11 mouse cellular contexts compared by ENCODE assay signal in the genomic region with DNA sequence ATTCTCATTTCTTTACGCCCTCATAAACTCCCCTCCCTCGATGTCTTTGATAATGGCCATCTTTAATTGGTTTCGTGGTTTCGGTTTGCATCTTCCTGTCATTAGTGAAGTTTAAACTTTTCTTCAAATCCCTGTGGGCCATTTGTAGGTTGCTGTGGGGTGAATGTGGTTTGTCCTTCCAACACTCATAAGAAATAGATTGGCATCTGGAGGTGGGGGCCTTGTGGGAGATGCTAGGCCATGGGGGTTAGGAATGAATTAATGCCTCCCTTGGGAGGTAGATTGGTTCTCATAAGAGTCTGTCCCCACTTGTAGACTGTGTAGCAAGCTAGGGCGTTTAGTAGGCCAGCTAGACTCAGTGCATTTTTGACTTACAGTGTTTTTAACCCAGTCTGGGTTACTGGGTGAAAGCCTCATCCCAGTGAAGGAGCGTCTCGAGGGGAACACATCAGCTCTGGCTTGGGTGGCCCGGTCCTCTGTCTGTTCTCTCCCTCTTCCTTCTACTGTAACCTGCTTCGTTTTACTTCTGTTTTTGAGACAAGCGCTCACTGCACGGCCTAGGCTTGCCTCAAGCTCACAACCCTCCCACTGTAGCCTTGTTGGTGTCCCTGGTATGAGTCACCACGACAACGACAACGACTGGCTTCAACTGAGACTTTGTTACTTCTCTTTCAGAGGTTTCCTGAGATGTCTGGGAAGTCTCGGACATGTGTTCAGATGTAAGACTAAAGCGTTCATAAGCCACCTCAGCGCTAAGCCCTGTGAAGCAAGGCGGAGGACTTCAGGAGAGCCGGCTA. TPM values are rescaled to one million over a fixed set of nuclear protein-coding genes. Genes with fewer than 3 reads are reported as not detected.
DNase-seq lines count a peak whose midpoint lies in the region; ATAC-seq and TF ChIP-seq lines count a peak whose summit lies in the region.
"Had no signal": no experiment of that assay in that cellular context is flagged by ENCODE, and none has a peak within 500 bp of the region (broad histone marks: within the 10 kb centered on the region; RNA-seq: fewer than 3 reads in every experiment).

No protein-coding gene starts in this region.

- H3K27ac ChIP-seq in kidney, adult 2 months (ENCODE audit: insufficient read depth, low read depth, low read length): no peak overlapping the region
- no peak overlapping the region for H3K27ac ChIP-seq in heart, embryonic 12.5 days (ENCODE audit: poor library complexity, severe bottlenecking)

- no peak overlapping the region for H3K4me2 ChIP-seq in heart, embryonic 12.5 days

- no peaks in the 10 kb centered on the region for H3K4me1 ChIP-seq in kidney, adult 2 months (ENCODE audit: control insufficient read depth, insufficient read depth, low read length)
- H3K4me1 ChIP-seq in heart, embryonic 12.5 days (replicated peaks): no peaks in the 10 kb centered on the region

- H3K4me3 ChIP-seq in kidney, adult 2 months (ENCODE audit: insufficient read depth, low read depth, low read length): no peak overlapping the region
- no peak overlapping the region for H3K4me3 ChIP-seq in heart, embryonic 12.5 days

- no peaks in the 10 kb centered on the region for H3K36me3 ChIP-seq in kidney, adult 2 months (ENCODE audit: control insufficient read depth, insufficient read depth, low read length)
- H3K36me3 ChIP-seq in heart, embryonic 12.5 days: no peaks in the 10 kb centered on the region

- TF ChIP-seq POLR2A in kidney, adult 2 months (IDR thresholded peaks at IDR 0.05; ENCODE audit: low read depth, low read length): no peak

- H3K9me3 ChIP-seq in heart, embryonic 12.5 days (replicated peaks): peaks cover 8% of the 10 kb centered on the region

- peak; percentile 38 for DNase-seq in kidney, adult 2 months
- no peak for DNase-seq in kidney, postnatal 25 days
- peak; percentile 84 for DNase-seq in A20 (ENCODE audit: low read depth, low spot score)
- DNase-seq in c-Kit-positive CD71-negative TER-119-negative erythroid progenitor cells, embryonic 14.5 days (ENCODE audit: low read depth): peak; percentile 72
- peak; percentile 69 for DNase-seq in monocyte, adult 2 months (ENCODE audit: low read depth in 1 of 2, low spot score in 2 of 2)
- no peak for DNase-seq in gastrocnemius, postnatal 25 days
- DNase-seq: cerebellum, postnatal 36 days; kidney, adult 18-20 months had no signal

- 78% methylated on average over 19 of the region's 19 CpGs for WGBS in kidney, adult 2 months
- WGBS in heart, embryonic 12.5 days: 73% methylated on average over 19 of the region's 19 CpGs

- TF ChIP-seq CTCF in kidney, adult 2 months (conservative IDR thresholded peaks at IDR 0.05; ENCODE audit: insufficient read depth, insufficient read length, low read depth, low read length): no peak

- no peaks in the 10 kb centered on the region for H3K27me3 ChIP-seq in kidney, adult 2 months (replicated peaks; ENCODE audit: control insufficient read depth, insufficient read depth, low read length)
- 0 out of 2 replicates have a peak, but pooled peaks cover 4% of the 10 kb centered on the region for H3K27me3 ChIP-seq in heart, embryonic 12.5 days (replicated peaks)

- no peak for ATAC-seq in heart, embryonic 12.5 days (ENCODE audit: insufficient number of reproducible peaks, low FRiP score)
- no peak for ATAC-seq in cerebellum, adult (ENCODE audit: insufficient number of reproducible peaks, low FRiP score, low TSS enrichment)
- ATAC-seq: forebrain, embryonic 14.5 days had no signal

- no peak overlapping the region for H3K9ac ChIP-seq in heart, embryonic 12.5 days

RNA-seq across cellular contexts. Expression of a gene that starts 12.6 kb away (rescaled TPM):
- polyA plus RNA-seq in kidney, adult 2 months (2012; rRNA removed): 7.4 and 9.9 TPM in 2 replicates
- under 1 TPM; 0.51 to 0.88 TPM for total RNA-seq in gastrocnemius, postnatal 25 days (2021)
- 2.4 and 2.6 TPM in 2 replicates for polyA plus RNA-seq in heart, embryonic 12.5 days (2016; fragmentation: Nextera tagmentation; extraction: Ambion mirVana)

RNA-seq across cellular contexts. Expression of a gene that starts 17.4 kb away (rescaled TPM):
- 12.6 and 15.3 TPM in 2 replicates for polyA plus RNA-seq in kidney, adult 2 months (2012; rRNA removed)
- 10 to 100 TPM; 19.7 to 21.6 TPM for total RNA-seq in gastrocnemius, postnatal 25 days (2021)
- polyA plus RNA-seq in heart, embryonic 12.5 days (2016; fragmentation: Nextera tagmentation; extraction: Ambion mirVana): 46.0 and 53.3 TPM in 2 replicates

RNA-seq across cellular contexts. Expression of a gene that starts 45.6 kb away (rescaled TPM):
- 3.3 and 4.5 TPM in 2 replicates for polyA plus RNA-seq in kidney, adult 2 months (2012; rRNA removed)
- 10 to 100 TPM in 1 of 2 experiments, 1 to 10 TPM in 1; 5.4 to 10.5 TPM for total RNA-seq in gastrocnemius, postnatal 25 days (2021)
- polyA plus RNA-seq in heart, embryonic 12.5 days (2016; fragmentation: Nextera tagmentation; extraction: Ambion mirVana): 15.1 and 15.3 TPM in 2 replicates

Comparison
In these comparisons a context has a peak if more than half of its experiments do, and no peak if none do; other contexts are left out.
1. DNase-seq: peak in kidney, adult 2 months (single experiment), A20 (single experiment), c-Kit-positive CD71-negative TER-119-negative erythroid progenitor cells, embryonic 14.5 days (single experiment) and monocyte, adult 2 months (2 of 2); none in kidney, postnatal 25 days (0 of 2) and gastrocnemius, postnatal 25 days (single experiment).